Comparison of ENCODE assay signal across 15 mouse cellular contexts in genomic region chr4:134120192-134120805, GRCm38 (mm10). TPM values are rescaled to one million over a fixed set of nuclear protein-coding genes. Genes with fewer than 3 reads are reported as not detected.
DNase-seq lines count a peak whose midpoint lies in the region; ATAC-seq and TF ChIP-seq lines count a peak whose summit lies in the region.
"Had no signal": no experiment of that assay in that cellular context is flagged by ENCODE, and none has a peak within 500 bp of the region (broad histone marks: within the 10 kb centered on the region; RNA-seq: fewer than 3 reads in every experiment).

No protein-coding gene starts in this region.

- no peaks in the 10 kb centered on the region for H3K36me3 ChIP-seq in spleen, adult 2 months (ENCODE audit: control insufficient read depth, insufficient read depth, low read length)
- no peaks in the 10 kb centered on the region for H3K36me3 ChIP-seq in liver, embryonic 12.5 days

- DNase-seq in spleen, adult 2 months (ENCODE audit: low read depth in 1 of 2, low spot score in 2 of 2) = peak in 1 of 2 experiments; percentile 36
- no peak for DNase-seq in spleen, postnatal 14 days (ENCODE audit: low spot score in 2 of 2)
- peak; percentile 45 for DNase-seq in ES-CJ7 (ENCODE audit: low read depth, low spot score)
- DNase-seq in thymus, postnatal 4 days = peak; percentile 42
- no peak for DNase-seq in adrenal gland, postnatal 14 days
- DNase-seq in left cerebral cortex, postnatal 4 days = no peak
- DNase-seq: cerebellum, adult 9-10 months; heart, adult 2 months; kidney, adult 18-20 months had no signal

- H3K9ac ChIP-seq in liver, embryonic 12.5 days = no peak overlapping the region
- H3K9ac ChIP-seq: liver, embryonic 14.5 days had no signal

- H3K27me3 ChIP-seq in spleen, adult 2 months (ENCODE audit: control insufficient read depth, insufficient read depth, low read length) = no peaks in the 10 kb centered on the region
- no peaks in the 10 kb centered on the region for H3K27me3 ChIP-seq in liver, embryonic 12.5 days (replicated peaks)

- no peak overlapping the region for H3K4me2 ChIP-seq in liver, embryonic 12.5 days

- ATAC-seq in liver, embryonic 12.5 days = no peak
- ATAC-seq: activated CD4-positive, CD25-positive, alpha-beta regulatory T cell, adult 4 months had no signal

- intact Hi-C loops in left cerebral cortex, postnatal 4 days (cut with DNase I) = no loop called here

- peak; percentile 31; the same call in 1 of the 2 replicates for TF ChIP-seq POLR2A in spleen, adult 2 months (IDR thresholded peaks at IDR 0.05; ENCODE audit: low read depth, low read length)

- peaks cover 73% of the 10 kb centered on the region for H3K4me1 ChIP-seq in spleen, adult 2 months (ENCODE audit: control insufficient read depth, insufficient read depth, insufficient read length)
- H3K4me1 ChIP-seq in liver, embryonic 12.5 days = peaks cover 68% of the 10 kb centered on the region

- no peak for TF ChIP-seq CTCF in spleen, adult 2 months (IDR thresholded peaks at IDR 0.05; ENCODE audit: extremely low read depth, insufficient read depth, insufficient read length, insufficient replicate concordance)

- H3K4me3 ChIP-seq in spleen, adult 2 months (ENCODE audit: extremely low read depth, insufficient read depth, insufficient read length) = no peak overlapping the region
- no peak overlapping the region for H3K4me3 ChIP-seq in liver, embryonic 12.5 days
- H3K4me3 ChIP-seq: heart, adult 2 months; myocyte had no signal

- peak overlapping the region; percentile 99 for H3K27ac ChIP-seq in spleen, adult 2 months (ENCODE audit: insufficient read depth, low read length)
- H3K27ac ChIP-seq in liver, embryonic 12.5 days = peak overlapping the region; percentile 39; the same call in 1 of the 2 replicates
- H3K27ac ChIP-seq: heart, adult 2 months; liver, embryonic 14.5 days had no signal

- H3K9me3 ChIP-seq in liver, embryonic 12.5 days (replicated peaks) = no peaks in the 10 kb centered on the region
- H3K9me3 ChIP-seq: G1E had no signal

- 41% methylated on average over 6 of the region's 6 CpGs for WGBS in spleen, adult 2 months
- 57% methylated on average over 6 of the region's 6 CpGs for WGBS in liver, embryonic 12.5 days (ENCODE audit: insufficient replicate concordance)

RNA-seq across cellular contexts. Expression of gene Sh3bgrl3, which starts 8.3 kb away (rescaled TPM):
- polyA plus RNA-seq in spleen, adult 2 months (2012; rRNA removed) = 1,465 and 2,211 TPM in 2 replicates
- 187 and 205 TPM in 2 replicates for polyA plus RNA-seq in liver, embryonic 12.5 days (2016; fragmentation: Nextera tagmentation; extraction: Ambion mirVana)
- total RNA-seq in adrenal gland, postnatal 14 days (2021) = 79.0 and 117 TPM in 2 replicates
- total RNA-seq in left cerebral cortex, postnatal 4 days (2021) = 100 to 1,000 TPM; 214 to 231 TPM

RNA-seq across cellular contexts. Expression of gene Ubxn11, which starts 17.9 kb away (rescaled TPM):
- 33.7 and 43.0 TPM in 2 replicates for polyA plus RNA-seq in spleen, adult 2 months (2012; rRNA removed)
- 3.4 and 3.7 TPM in 2 replicates for polyA plus RNA-seq in liver, embryonic 12.5 days (2016; fragmentation: Nextera tagmentation; extraction: Ambion mirVana)
- 6.2 and 8.4 TPM in 2 replicates for total RNA-seq in adrenal gland, postnatal 14 days (2021)
- 10 to 100 TPM; 16.9 to 24.0 TPM for total RNA-seq in left cerebral cortex, postnatal 4 days (2021)

RNA-seq across cellular contexts. Expression of gene Cd52, which starts 25.4 kb away (rescaled TPM):
- polyA plus RNA-seq in spleen, adult 2 months (2012; rRNA removed) = 400 and 461 TPM in 2 replicates
- 18.5 and 21.5 TPM in 2 replicates for polyA plus RNA-seq in liver, embryonic 12.5 days (2016; fragmentation: Nextera tagmentation; extraction: Ambion mirVana)
- total RNA-seq in adrenal gland, postnatal 14 days (2021) = 9.3 and 78.8 TPM in 2 replicates
- total RNA-seq in left cerebral cortex, postnatal 4 days (2021) = 1 to 10 TPM; 1.1 to 1.6 TPM
- polyA plus RNA-seq: myocyte had no signal

RNA-seq across cellular contexts. Expression of gene Crybg2, which starts 59.7 kb away (rescaled TPM):
- polyA plus RNA-seq in spleen, adult 2 months (2012; rRNA removed) = 4.3 and 5.3 TPM in 2 replicates
- polyA plus RNA-seq in liver, embryonic 12.5 days (2016; fragmentation: Nextera tagmentation; extraction: Ambion mirVana) = 0.71 and 0.82 TPM in 2 replicates
- total RNA-seq in adrenal gland, postnatal 14 days (2021) = not detected in 2 replicates
- 1 to 10 TPM; 5.8 to 8.5 TPM for total RNA-seq in left cerebral cortex, postnatal 4 days (2021)
- total RNA-seq: heart, adult 2 months; heart, postnatal 25 days had no signal

Comparison
In these comparisons a context has a peak if more than half of its experiments do, and no peak if none do; other contexts are left out.
1. DNase-seq: peak in ES-CJ7 (single experiment) and thymus, postnatal 4 days (single experiment); none in spleen, postnatal 14 days (0 of 2), adrenal gland, postnatal 14 days (single experiment) and left cerebral cortex, postnatal 4 days (single experiment).